Mouse (Mus musculus) limb, embryonic 11.5 days (tissue): Measurements from ENCODE around the gene Lpin2. TPM values are rescaled to one million over a fixed set of nuclear protein-coding genes. Genes with fewer than 3 reads are reported as not detected.

Experiments used
- ATAC-seq: fragments of 200-750 bp; cut with Nextera tagmentation; 2 replicates; pipeline ENCODE4 v1.8.0; 2017; ENCODE audit warnings: low read depth; ENCODE audit not compliant: insufficient number of reproducible peaks, low FRiP score, low TSS enrichment
- DNase-seq: peaks from one replicate; pipeline ENCODE4 v3.0.0-alpha.2; 2015; ENCODE audit warnings: low spot score
- H3K27ac ChIP-seq: fragments of 300-500 bp; sonication (generic); replicated peaks from 2 replicates; pipeline ENCODE4 v1.5.1; 2014; ENCODE audit warnings: low read depth, mild to moderate bottlenecking, low read length
- H3K27me3 ChIP-seq: fragments of 300-500 bp; sonication (generic); 2 replicates; pipeline ENCODE4 v1.6.1; 2014; ENCODE audit warnings: mild to moderate bottlenecking, low read length, mixed read lengths; ENCODE audit not compliant: control insufficient read depth, insufficient read depth
- H3K36me3 ChIP-seq: fragments of 300-500 bp; sonication (generic); 2 replicates; pipeline ENCODE4 v1.6.1; 2014; ENCODE audit warnings: mild to moderate bottlenecking, low read length, moderate library complexity, mixed read lengths; ENCODE audit not compliant: control insufficient read depth, insufficient read depth
- H3K4me1 ChIP-seq: fragments of 300-500 bp; sonication (generic); 2 replicates; pipeline ENCODE4 v1.6.1; 2014; ENCODE audit warnings: low read length, mixed read lengths; ENCODE audit not compliant: control insufficient read depth, insufficient read depth
- H3K4me2 ChIP-seq: fragments of 300-500 bp; sonication (generic); 2 replicates; pipeline ENCODE4 v1.6.1; 2014; ENCODE audit warnings: low read depth, mild to moderate bottlenecking, moderate library complexity; ENCODE audit not compliant: severe bottlenecking
- H3K4me3 ChIP-seq: fragments of 300-500 bp; sonication (generic); 2 replicates; pipeline ENCODE4 v1.5.1; 2014; ENCODE audit warnings: low read depth, low read length
- H3K9ac ChIP-seq: fragments of 300-500 bp; sonication (generic); 2 replicates; pipeline ENCODE4 v1.6.1; 2014; ENCODE audit warnings: mild to moderate bottlenecking, low read length
- H3K9me3 ChIP-seq: fragments of 300-500 bp; sonication (generic); 2 replicates; pipeline ENCODE4 v1.6.1; 2016; ENCODE audit warnings: low read length; ENCODE audit not compliant: control insufficient read depth
- WGBS: fragments of 180-500 bp; shearing (Covaris S2); extraction: QIAGEN DNeasy Blood & Tissue Kit; methylation state at CpG from one replicate; pipeline ENCODE4 v1.1.7; 2014; 5-methylcytosine and 5-hydroxymethylcytosine counted together
- polyA plus RNA-seq: library from polyadenylated mRNA; unstranded; fragments of >200 nt; fragmentation: Nextera tagmentation; extraction: Ambion mirVana; gene quantifications from 2 replicates; pipeline ENCODE4 v1.2.1, GENCODE M21; 2014

Gene Lpin2
- polyA plus RNA-seq, 1 experiment from 2014 or later, result 48.1 TPM

DNA sequence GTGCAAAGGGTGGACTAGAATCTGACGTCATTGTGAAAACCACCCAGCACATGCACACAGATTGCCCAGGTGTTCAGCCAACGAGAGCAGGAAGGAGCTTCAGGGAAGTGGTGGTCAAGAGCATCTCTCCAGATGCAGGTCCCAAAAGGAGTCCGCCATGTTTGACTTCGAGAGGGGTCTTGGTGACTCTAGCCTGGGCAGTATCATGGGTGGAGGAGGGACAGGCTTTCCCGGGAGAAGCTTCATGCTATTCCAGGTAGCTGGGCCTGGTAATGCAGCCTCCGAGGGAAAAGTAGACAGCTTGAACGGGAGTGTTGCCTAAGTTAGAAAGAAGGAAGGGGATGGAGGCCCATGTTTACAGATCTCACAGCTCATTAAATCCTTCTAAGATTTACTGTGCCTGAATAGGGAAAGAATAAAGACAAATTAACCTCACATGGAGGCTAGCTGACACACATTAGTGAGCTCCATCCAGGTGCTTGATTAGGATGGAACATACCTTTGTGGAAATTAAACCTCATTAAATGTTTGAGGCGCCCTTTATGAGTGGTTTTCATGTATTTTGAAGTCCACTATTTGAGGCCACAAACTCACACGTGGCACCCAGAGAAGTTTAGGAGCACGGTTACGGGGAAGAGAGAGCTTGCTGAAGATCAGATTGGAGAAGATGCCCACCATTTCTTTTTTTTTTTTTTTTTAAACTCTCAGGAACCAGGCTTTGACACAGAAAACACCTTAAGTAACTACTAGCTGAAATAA lies 2.6 kb upstream of the Lpin2 start:
- DNase-seq (no peak), ATAC-seq (no peak)
- H3K36me3 ChIP-seq, result no peaks in the 10 kb centered on the region
- 78% methylated on average over 11 of the region's 11 CpGs for WGBS
- H3K4me1 ChIP-seq, result peaks cover 16% of the 10 kb centered on the region
- no peaks in the 10 kb centered on the region for H3K27me3 ChIP-seq
- no peak overlapping the region for H3K4me3 ChIP-seq
- H3K4me2 ChIP-seq, result no peak overlapping the region
- H3K27ac ChIP-seq, result no peak overlapping the region
- H3K9me3 ChIP-seq, result no peaks in the 10 kb centered on the region
- H3K9ac ChIP-seq, result no peak overlapping the region

DNA sequence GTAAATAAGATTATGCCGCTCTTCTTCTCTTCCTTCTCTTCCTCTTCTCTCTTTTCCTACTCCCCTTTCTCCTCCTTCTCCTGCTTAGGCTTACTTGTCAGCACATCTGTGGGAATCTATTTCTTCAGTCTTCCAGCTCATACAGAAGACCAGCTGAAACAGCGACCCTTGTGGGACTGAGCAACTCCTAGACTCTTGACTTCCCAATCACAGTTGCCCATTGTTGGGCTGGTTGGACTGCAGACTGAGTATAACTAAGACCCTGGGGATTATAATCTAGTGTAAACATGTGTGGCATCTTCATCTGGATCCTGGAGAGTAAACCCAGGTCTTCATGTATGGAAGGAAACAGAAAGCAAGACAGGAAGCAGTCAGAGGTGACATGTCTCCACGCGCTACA lies 1.8 kb upstream of the Lpin2 start:
- H3K4me1 ChIP-seq, result peaks cover 21% of the 10 kb centered on the region
- WGBS, result 97% methylated on average over 4 of the region's 4 CpGs
- no peak overlapping the region for H3K4me3 ChIP-seq
- H3K4me2 ChIP-seq, result no peak overlapping the region
- no peak overlapping the region for H3K9ac ChIP-seq
- no peak for DNase-seq
- no peak for ATAC-seq
- no peaks in the 10 kb centered on the region for H3K27me3 ChIP-seq
- no peaks in the 10 kb centered on the region for H3K9me3 ChIP-seq
- no peaks in the 10 kb centered on the region for H3K36me3 ChIP-seq
- H3K27ac ChIP-seq, result no peak overlapping the region

- Histone ChIP-seq H3K36me3 (no peaks in the 10 kb centered on the region), H3K9me3 (no peaks in the 10 kb centered on the region), H3K9ac (peak overlapping the region; percentile 94), H3K4me2 (peak overlapping the region; percentile 72), H3K27me3 (no peaks in the 10 kb centered on the region), H3K4me1 (peaks cover 21% of the 10 kb centered on the region), H3K27ac (peak overlapping the region; percentile 93), H3K4me3 (peak overlapping the region; percentile 70)
- peak; percentile 95 for DNase-seq
- peak; percentile 95 for ATAC-seq
- WGBS, result under 1% methylated on average over 60 of the region's 71 CpGs
Measured at GRCm38 (mm10) chr17:71182871-71183656, 704 bp downstream of the Lpin2 start.

DNA sequence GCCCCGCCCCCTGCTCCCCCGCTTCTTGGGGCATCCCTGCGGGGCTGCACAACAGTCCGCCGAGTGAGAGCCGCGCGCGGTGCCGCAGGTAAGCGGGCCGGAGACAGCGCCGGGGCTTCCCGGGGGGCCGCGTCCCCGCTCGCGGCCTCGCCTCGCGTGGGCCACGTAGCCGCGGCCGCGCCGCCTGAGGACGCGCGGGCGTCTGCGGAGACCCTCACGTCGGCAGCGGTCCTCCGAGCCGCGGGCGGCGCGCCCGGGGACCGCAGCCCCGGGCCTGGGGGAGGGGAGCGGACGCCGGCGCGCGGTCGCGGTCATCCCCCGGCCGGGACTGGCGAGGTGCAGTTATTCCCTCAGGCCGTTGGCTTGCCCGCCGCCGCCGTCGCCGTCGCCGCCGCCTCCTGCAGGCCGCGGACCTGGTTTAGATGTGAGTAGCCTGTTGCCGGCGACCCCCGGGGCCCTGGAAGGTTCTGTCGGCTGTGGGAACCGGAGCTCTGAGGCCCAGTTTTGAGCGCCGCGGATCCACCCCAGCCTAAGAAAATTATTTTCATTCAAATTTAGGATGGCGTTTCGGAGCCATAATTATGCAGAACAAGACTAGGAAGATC lies 1.4 kb downstream of the Lpin2 start:
- Histone ChIP-seq H3K36me3 (no peaks in the 10 kb centered on the region), H3K27me3 (no peaks in the 10 kb centered on the region), H3K27ac (peak overlapping the region; percentile 93), H3K4me2 (peak overlapping the region; percentile 72), H3K9me3 (no peaks in the 10 kb centered on the region), H3K9ac (peak overlapping the region; percentile 94), H3K4me3 (peak overlapping the region; percentile 70), H3K4me1 (peaks cover 19% of the 10 kb centered on the region)
- DNase-seq (peak; percentile 69), ATAC-seq (no peak)
- under 1% methylated on average over 55 of the region's 79 CpGs for WGBS

DNA sequence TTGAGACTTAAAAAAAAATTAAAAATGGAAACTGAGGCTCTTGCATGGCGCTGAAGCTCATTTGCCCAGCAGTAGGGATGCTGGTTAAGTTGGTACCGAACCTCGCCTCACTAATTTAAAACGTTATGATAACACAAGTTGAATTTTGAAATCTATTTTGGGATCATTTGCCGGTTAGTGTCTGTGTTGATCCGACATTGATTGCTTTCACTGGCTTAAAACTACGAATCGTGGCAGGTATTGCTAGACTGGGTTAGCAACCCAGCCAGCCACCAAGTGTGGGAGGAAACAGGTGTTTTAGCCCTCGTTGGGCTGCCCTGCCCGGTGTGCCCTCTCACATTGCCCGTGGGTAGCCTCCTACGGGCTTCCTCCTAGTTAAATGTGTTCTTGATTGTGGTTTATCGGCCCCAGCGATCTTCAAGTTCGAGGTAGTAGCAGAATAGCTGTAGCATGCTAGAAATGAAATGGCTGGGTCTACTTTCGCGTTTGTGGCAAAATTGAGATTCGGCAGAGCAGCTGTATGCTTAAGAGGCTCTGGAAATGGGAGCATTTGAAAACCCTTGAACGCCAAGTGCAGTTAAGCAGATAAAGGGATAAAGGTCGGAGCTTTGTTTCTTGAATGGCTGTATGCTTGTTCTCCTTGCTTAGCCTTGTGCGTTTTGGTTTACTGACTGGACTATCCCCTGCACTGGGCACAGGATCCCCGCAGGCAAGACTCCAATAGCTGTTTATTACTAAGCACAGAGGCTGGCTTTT lies 2.2 kb downstream of the Lpin2 start:
- H3K4me2 ChIP-seq, result peak overlapping the region; percentile 72
- H3K27ac ChIP-seq, result no peak overlapping the region
- H3K4me3 ChIP-seq, result peak overlapping the region; percentile 70
- H3K4me1 ChIP-seq, result peaks cover 17% of the 10 kb centered on the region
- H3K9ac ChIP-seq, result peak overlapping the region; percentile 94
- ATAC-seq (no peak), DNase-seq (peak; percentile 49)
- no peaks in the 10 kb centered on the region for H3K36me3 ChIP-seq
- 18% methylated on average over 22 of the region's 22 CpGs for WGBS
- no peaks in the 10 kb centered on the region for H3K9me3 ChIP-seq
- H3K27me3 ChIP-seq, result no peaks in the 10 kb centered on the region

DNA sequence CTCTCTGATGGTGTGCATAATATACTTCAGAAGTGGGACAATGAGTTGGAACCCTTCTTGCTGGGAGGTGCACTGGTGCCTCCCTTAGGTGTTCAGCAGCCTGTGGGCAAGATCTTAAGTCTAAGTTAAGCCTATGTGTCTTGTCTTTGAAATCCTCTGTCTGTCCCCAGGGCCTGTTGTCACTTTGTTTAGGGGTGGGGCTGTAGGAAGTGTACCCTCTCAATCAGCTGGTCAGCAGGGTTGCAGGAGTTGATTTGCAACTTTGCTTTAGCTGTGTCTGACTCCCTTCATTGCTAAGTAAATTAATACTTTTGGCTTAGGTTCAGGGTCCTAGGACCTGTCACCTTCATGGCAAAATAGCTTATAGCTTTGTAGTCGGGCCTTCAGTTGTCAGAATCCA lies 3.0 kb downstream of the Lpin2 start:
- Histone ChIP-seq H3K27me3 (no peaks in the 10 kb centered on the region), H3K4me3 (peak overlapping the region; percentile 70; the same call in 1 of the 2 replicates), H3K9ac (no peak overlapping the region), H3K9me3 (no peaks in the 10 kb centered on the region), H3K4me2 (peak overlapping the region; percentile 72), H3K27ac (no peak overlapping the region), H3K4me1 (peaks cover 15% of the 10 kb centered on the region), H3K36me3 (no peaks in the 10 kb centered on the region)
- 58% methylated on average over 1 of the region's 1 CpGs for WGBS
- DNase-seq (no peak), ATAC-seq (no peak)

GRCm38 (mm10) chr17:71190589-71190988 lies 8.2 kb downstream of the Lpin2 start:
- WGBS, result 87% methylated on average over 7 of the region's 7 CpGs
- Histone ChIP-seq H3K4me1 (no peaks in the 10 kb centered on the region), H3K36me3 (no peaks in the 10 kb centered on the region), H3K27ac (no peak overlapping the region), H3K4me3 (no peak overlapping the region), H3K9ac (no peak overlapping the region), H3K27me3 (no peaks in the 10 kb centered on the region), H3K9me3 (no peaks in the 10 kb centered on the region), H3K4me2 (no peak overlapping the region)
- no peak for ATAC-seq
- DNase-seq, result no peak

GRCm38 (mm10) chr17:71191063-71191462 lies 8.7 kb downstream of the Lpin2 start:
- Histone ChIP-seq H3K27ac (no peak overlapping the region), H3K4me1 (no peaks in the 10 kb centered on the region), H3K36me3 (no peaks in the 10 kb centered on the region), H3K4me3 (no peak overlapping the region), H3K9me3 (no peaks in the 10 kb centered on the region), H3K27me3 (no peaks in the 10 kb centered on the region), H3K9ac (no peak overlapping the region), H3K4me2 (no peak overlapping the region)
- ATAC-seq, result no peak
- WGBS, result 97% methylated on average over 2 of the region's 2 CpGs
- DNase-seq, result no peak
